Mouse (Mus musculus): ENCODE results near the gene 4931429L15Rik.

The 4931429L15Rik gene

GRCm38 (mm10) chr9:46319886-46320285, at the start of gene 4931429L15Rik:
TSS of gene 4931429L15Rik (minus strand) at chr9:46319986.
- CTCF ChIA-PET = interaction anchor here in 3 of 4 experiments (0.6 to 2.2 kb wide), 3 partner anchors 10 to 18 kb away, joined by 3 to 6 read pairs (median 3); no protein-coding TSS in a partner anchor
- POLR2A ChIA-PET = interaction anchor here in 1 of 4 experiments (1.3 kb wide), 1 partner anchor 13 kb away, joined by 4 read pairs; no protein-coding TSS in a partner anchor

- ChIA-PET CTCF (interaction anchor here in 2 of 4 experiments (0.5 to 0.6 kb wide), 2 partner anchors 56 to 116 kb away, joined by 3 to 13 read pairs; no protein-coding TSS in a partner anchor), POLR2A (interaction anchor here in 1 of 4 experiments (1.6 kb wide), 1 partner anchor 28 kb away, joined by 3 read pairs; no protein-coding TSS in a partner anchor)
Observed at GRCm38 (mm10) chr9:46362459-46362858, 42.7 kb upstream of the 4931429L15Rik start.

GRCm38 (mm10) chr9:46361461-46362111, 41.8 kb upstream of the 4931429L15Rik start:
- POLR2A ChIA-PET = interaction anchor here in 1 of 4 experiments (1.6 kb wide), 1 partner anchor 29 kb away, joined by 3 read pairs; no protein-coding TSS in a partner anchor
- CTCF ChIA-PET = no interaction called here

- ChIA-PET CTCF (interaction anchor here in 2 of 4 experiments (1.2 to 1.7 kb wide), 3 partner anchors 17 to 35 kb away, joined by 3 to 4 read pairs (median 4); no protein-coding TSS in a partner anchor), POLR2A (interaction anchor here in 2 of 4 experiments (0.6 to 1.0 kb wide), 3 partner anchors 16 to 457 kb away, joined by 3 read pairs; no protein-coding TSS in a partner anchor)
Observed at GRCm38 (mm10) chr9:46353992-46354391, 34.2 kb upstream of the 4931429L15Rik start.

- ChIA-PET CTCF (interaction anchor here in 2 of 4 experiments (0.8 to 1.7 kb wide), 4 partner anchors 23 to 40 kb away, joined by 3 to 4 read pairs (median 3); no protein-coding TSS in a partner anchor), POLR2A (interaction anchor here in 1 of 4 experiments (1.0 kb wide), 1 partner anchor 15 kb away, joined by 3 read pairs; no protein-coding TSS in a partner anchor)
Observed at GRCm38 (mm10) chr9:46353330-46353724, 33.5 kb upstream of the 4931429L15Rik start.

- CTCF ChIA-PET = interaction anchor here in 3 of 4 experiments (0.5 to 1.7 kb wide), 9 partner anchors 22 to 1564 kb away, joined by 3 to 9 read pairs (median 3); no protein-coding TSS in a partner anchor
Observed at GRCm38 (mm10) chr9:46352651-46353329, 33.0 kb upstream of the 4931429L15Rik start.

GRCm38 (mm10) chr9:46350451-46350981, 30.7 kb upstream of the 4931429L15Rik start:
- ChIA-PET POLR2A (interaction anchor here in 1 of 4 experiments (1.4 kb wide), 1 partner anchor 20 kb away, joined by 4 read pairs; no protein-coding TSS in a partner anchor), CTCF (interaction anchor here in 2 of 4 experiments (0.6 to 1.0 kb wide), 2 partner anchors 18 to 42 kb away, joined by 3 read pairs; no protein-coding TSS in a partner anchor)

More at GRCm38 (mm10) chr9:46352651-46353329, 33.0 kb upstream of the 4931429L15Rik start:
- POLR2A ChIA-PET = interaction anchor here in 1 of 4 experiments (0.6 to 1.0 kb wide), 2 partner anchors 15 to 42 kb away, joined by 3 read pairs; no protein-coding TSS in a partner anchor

- CTCF ChIA-PET = interaction anchor here in 1 of 4 experiments (1.0 kb wide), 1 partner anchor 18 kb away, joined by 3 read pairs; no protein-coding TSS in a partner anchor
- POLR2A ChIA-PET = interaction anchor here in 1 of 4 experiments (0.7 to 1.1 kb wide), 2 partner anchors 11 to 19 kb away, joined by 3 to 4 read pairs; no protein-coding TSS in a partner anchor
Observed at GRCm38 (mm10) chr9:46345887-46346665, 26.3 kb upstream of the 4931429L15Rik start.

GRCm38 (mm10) chr9:46339051-46339652, 19.4 kb upstream of the 4931429L15Rik start:
- ChIA-PET CTCF (interaction anchor here in 1 of 4 experiments (1.6 kb wide), 2 partner anchors 9 to 30 kb away, joined by 3 to 6 read pairs; no protein-coding TSS in a partner anchor), POLR2A (interaction anchor here in 2 of 4 experiments (1.3 to 1.9 kb wide), 3 partner anchors 10 to 77 kb away, joined by 3 to 7 read pairs (median 4); no protein-coding TSS in a partner anchor)

- ChIA-PET CTCF (interaction anchor here in 2 of 4 experiments (0.6 to 1.6 kb wide), 4 partner anchors 9 to 118 kb away, joined by 3 to 6 read pairs (median 4); no protein-coding TSS in a partner anchor), POLR2A (interaction anchor here in 3 of 4 experiments (0.7 to 1.9 kb wide), 9 partner anchors 9 to 110 kb away, joined by 3 to 8 read pairs (median 3); partner anchors contain the start of genes Apoa1 (in 1 of the 3) and Bud13 (in 1 of the 3))
Observed at GRCm38 (mm10) chr9:46338384-46338783, 18.6 kb upstream of the 4931429L15Rik start.

- ChIA-PET CTCF (interaction anchor here in 3 of 4 experiments (0.6 to 1.6 kb wide), 7 partner anchors 8 to 223 kb away, joined by 3 to 6 read pairs (median 4); no protein-coding TSS in a partner anchor), POLR2A (interaction anchor here in 3 of 4 experiments (0.6 to 1.9 kb wide), 13 partner anchors 8 to 1295 kb away, joined by 3 to 8 read pairs (median 4); partner anchors contain the start of genes Apoa1 (in 1 of the 3) and Bud13 (in 1 of the 3))
Observed at GRCm38 (mm10) chr9:46337852-46338291, 18.1 kb upstream of the 4931429L15Rik start.

- CTCF ChIA-PET = interaction anchor here in 1 of 4 experiments (0.8 to 1.6 kb wide), 4 partner anchors 8 to 39 kb away, joined by 3 to 6 read pairs (median 4); no protein-coding TSS in a partner anchor
- POLR2A ChIA-PET = interaction anchor here in 3 of 4 experiments (0.7 to 1.9 kb wide), 8 partner anchors 8 to 180 kb away, joined by 3 to 8 read pairs (median 4); partner anchors contain the start of gene Bud13 (in 1 of the 3)
Observed at GRCm38 (mm10) chr9:46337331-46337730, 17.5 kb upstream of the 4931429L15Rik start.

- ChIA-PET CTCF (interaction anchor here in 3 of 4 experiments (0.7 to 1.5 kb wide), 5 partner anchors 9 to 172 kb away, joined by 3 to 5 read pairs (median 3); no protein-coding TSS in a partner anchor), POLR2A (interaction anchor here in 1 of 4 experiments (1.6 kb wide), 1 partner anchor 54 kb away, joined by 4 read pairs; no protein-coding TSS in a partner anchor)
Observed at GRCm38 (mm10) chr9:46336294-46336693, 16.5 kb upstream of the 4931429L15Rik start.

GRCm38 (mm10) chr9:46335461-46335995, 15.7 kb upstream of the 4931429L15Rik start:
- ChIA-PET POLR2A (interaction anchor here in 3 of 4 experiments (0.6 to 1.6 kb wide), 6 partner anchors 9 to 1195 kb away, joined by 3 to 11 read pairs (median 4); partner anchors contain the start of gene Bud13 (in 1 of the 3)), CTCF (interaction anchor here (0.6 to 1.9 kb wide), 14 partner anchors 9 to 309 kb away, joined by 3 to 9 read pairs (median 3); no protein-coding TSS in a partner anchor)

GRCm38 (mm10) chr9:46334471-46335025, 14.8 kb upstream of the 4931429L15Rik start:
- ChIA-PET CTCF (interaction anchor here in 3 of 4 experiments (0.5 to 1.9 kb wide), 5 partner anchors 8 to 109 kb away, joined by 3 to 8 read pairs (median 4); no protein-coding TSS in a partner anchor), POLR2A (interaction anchor here in 2 of 4 experiments (0.9 to 1.5 kb wide), 3 partner anchors 12 to 52 kb away, joined by 4 to 5 read pairs (median 4); partner anchors contain the start of gene Bud13 (in 1 of the 2))

All from embryonic stem cell, embryonic (primary cell).